Mouse (Mus musculus): ENCODE results near the gene Bex2. TPM values are rescaled to one million over a fixed set of nuclear protein-coding genes. Genes with fewer than 3 reads are reported as not detected.
"Not testable (repeated sequence)": the region's sequence is repeated elsewhere in the genome, so short reads cannot be mapped to it uniquely, and the experiment has no call there.

The Bex2 gene
- polyA plus RNA-seq, 1 experiment = 5.6 TPM

DNA sequence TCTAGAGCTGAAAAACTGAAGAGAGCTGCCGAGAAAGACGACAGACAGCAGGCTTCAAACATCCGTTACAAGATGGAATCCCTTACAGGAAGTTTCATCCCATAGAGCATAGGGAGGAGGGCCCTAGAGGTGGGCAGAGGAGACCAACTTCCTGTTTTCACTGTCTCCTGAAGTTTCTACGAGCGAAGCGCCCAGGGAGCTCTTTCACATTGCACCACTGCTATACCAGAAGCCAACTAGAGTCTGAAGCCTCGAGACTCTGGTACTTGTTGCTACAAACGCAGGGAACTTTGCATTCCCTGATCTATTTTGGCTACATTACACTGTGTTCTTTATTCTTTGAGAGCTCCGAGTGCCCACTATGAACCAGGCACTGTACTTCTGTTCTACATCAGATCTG, 17.1 kb upstream of the Bex2 start, which contains the start of gene Nxf3:
Gene Nxf3, minus strand, starts transcription at position 101 of the 400 bp plus-strand sequence.
- Histone ChIP-seq H3K4me1 (ENCODE audit: control insufficient read depth, insufficient read depth, low read length) (no peaks in the 10 kb centered on the region), H3K27ac (ENCODE audit: control insufficient read depth, insufficient read depth, low read depth, low read length, poor library complexity) (no peak within 1 kb of the TSS), H3K4me3 (replicated peaks; ENCODE audit: control insufficient read depth, low read depth, low read length) (no peak within 1 kb of the TSS)
- 59% methylated on average over 9 of the region's 9 CpGs for WGBS
- TF ChIP-seq CTCF (IDR thresholded peaks at IDR 0.05; ENCODE audit: control insufficient read depth, insufficient read depth, low read length) = no peak
- TF ChIP-seq POLR2A (IDR thresholded peaks at IDR 0.05; ENCODE audit: borderline replicate concordance, control insufficient read depth, low read depth, low read length) = no peak

DNA sequence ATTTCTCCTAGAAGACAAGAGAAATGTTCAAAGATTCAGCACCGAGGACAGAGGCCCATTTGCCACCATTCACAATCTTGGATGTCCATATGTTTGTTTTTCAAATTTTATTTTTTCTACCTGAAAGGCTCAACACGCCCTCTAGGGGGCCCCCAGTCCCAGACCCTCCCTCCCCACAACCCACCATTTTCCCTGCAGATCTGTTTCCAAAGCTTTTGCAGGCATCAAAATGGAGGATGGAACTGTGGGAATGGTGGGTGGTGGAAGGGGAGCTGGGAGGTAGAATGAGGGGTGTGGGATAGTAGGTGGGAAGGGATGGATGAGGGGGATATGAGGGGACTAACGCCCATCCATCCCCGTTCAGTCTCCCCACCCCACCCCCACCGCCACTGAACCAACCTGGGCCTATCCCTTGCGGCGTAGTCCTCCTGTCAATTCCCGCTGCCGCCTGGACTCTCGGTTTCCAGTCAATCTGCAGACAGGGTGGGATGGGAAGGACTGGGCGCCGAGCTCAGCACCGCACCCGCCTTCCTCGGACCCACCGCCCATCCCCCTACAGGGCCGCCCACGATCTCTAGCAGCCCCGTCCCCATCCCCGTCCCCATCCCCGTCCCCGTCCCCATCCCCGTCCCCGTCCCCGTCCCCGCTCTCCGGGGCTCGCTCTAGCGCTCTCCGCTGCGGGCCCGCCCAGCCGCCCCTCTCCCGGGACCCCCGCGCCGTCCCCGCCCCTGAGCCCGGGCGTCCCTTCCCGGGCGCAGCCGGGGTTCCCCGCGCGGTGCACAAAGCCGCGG, 640 bp downstream of the Bex2 start:
- H3K4me3 ChIP-seq (replicated peaks; ENCODE audit: control insufficient read depth, low read depth, low read length); H3K27ac ChIP-seq (ENCODE audit: control insufficient read depth, insufficient read depth, low read depth, low read length, poor library complexity); H3K4me1 ChIP-seq (ENCODE audit: control insufficient read depth, insufficient read depth, low read length): not testable (repeated sequence)
- 30% methylated on average over 22 of the region's 48 CpGs for WGBS

DNA sequence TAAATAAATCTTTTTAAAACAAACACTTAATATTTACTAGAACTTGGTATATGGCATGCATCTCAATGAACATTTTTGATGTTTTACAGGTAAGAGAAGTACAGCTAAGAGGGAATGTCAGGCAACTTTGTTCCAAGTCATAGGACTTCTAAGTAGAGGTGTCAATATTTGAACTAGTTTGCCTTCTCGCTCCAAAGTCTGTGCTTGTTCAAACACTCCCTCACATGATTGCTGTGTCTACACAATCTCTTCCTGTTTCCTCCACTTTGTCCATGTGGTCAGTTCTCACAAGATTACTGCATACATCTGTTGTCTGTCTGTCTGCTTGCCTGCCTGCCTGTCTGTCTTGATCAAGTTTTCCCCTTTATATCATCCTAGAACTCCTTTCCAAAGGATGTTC, 7.3 kb downstream of the Bex2 start:
- no peak overlapping the region for H3K27ac ChIP-seq (ENCODE audit: control insufficient read depth, insufficient read depth, low read depth, low read length, poor library complexity)
- no peak overlapping the region for H3K4me3 ChIP-seq (replicated peaks; ENCODE audit: control insufficient read depth, low read depth, low read length)
- H3K4me1 ChIP-seq (ENCODE audit: control insufficient read depth, insufficient read depth, low read length) = no peaks in the 10 kb centered on the region
- 61% methylated on average over 1 of the region's 1 CpGs for WGBS
- TF ChIP-seq POLR2A (IDR thresholded peaks at IDR 0.05; ENCODE audit: borderline replicate concordance, control insufficient read depth, low read depth, low read length) (no peak), CTCF (IDR thresholded peaks at IDR 0.05; ENCODE audit: control insufficient read depth, insufficient read depth, low read length) (no peak)

DNA sequence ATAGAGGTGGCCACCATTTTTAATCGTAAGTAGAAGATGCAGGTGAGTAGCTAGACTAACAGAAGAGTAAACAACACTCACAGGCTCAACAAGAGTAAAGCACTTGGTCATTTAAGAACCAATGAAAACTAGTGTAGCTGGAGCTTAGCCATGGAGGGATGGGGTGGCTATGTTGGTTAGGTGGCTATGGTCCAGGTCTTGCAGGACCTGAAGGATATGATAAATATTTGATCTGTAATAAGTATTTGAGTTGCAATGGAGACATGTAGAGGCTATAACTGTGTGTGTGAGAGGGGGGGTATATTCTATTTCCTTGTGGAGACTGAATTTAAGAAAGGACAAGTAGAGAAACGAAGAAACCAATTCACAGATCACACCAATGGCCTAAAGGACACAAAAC, 16.8 kb downstream of the Bex2 start:
- TF ChIP-seq CTCF (IDR thresholded peaks at IDR 0.05; ENCODE audit: control insufficient read depth, insufficient read depth, low read length) (no peak), POLR2A (IDR thresholded peaks at IDR 0.05; ENCODE audit: borderline replicate concordance, control insufficient read depth, low read depth, low read length) (no peak)
- no peak overlapping the region for H3K27ac ChIP-seq (ENCODE audit: control insufficient read depth, insufficient read depth, low read depth, low read length, poor library complexity)
- H3K4me1 ChIP-seq (ENCODE audit: control insufficient read depth, insufficient read depth, low read length) = no peaks in the 10 kb centered on the region
- no peak overlapping the region for H3K4me3 ChIP-seq (replicated peaks; ENCODE audit: control insufficient read depth, low read depth, low read length)
- WGBS = 61% methylated on average over 2 of the region's 2 CpGs

DNA sequence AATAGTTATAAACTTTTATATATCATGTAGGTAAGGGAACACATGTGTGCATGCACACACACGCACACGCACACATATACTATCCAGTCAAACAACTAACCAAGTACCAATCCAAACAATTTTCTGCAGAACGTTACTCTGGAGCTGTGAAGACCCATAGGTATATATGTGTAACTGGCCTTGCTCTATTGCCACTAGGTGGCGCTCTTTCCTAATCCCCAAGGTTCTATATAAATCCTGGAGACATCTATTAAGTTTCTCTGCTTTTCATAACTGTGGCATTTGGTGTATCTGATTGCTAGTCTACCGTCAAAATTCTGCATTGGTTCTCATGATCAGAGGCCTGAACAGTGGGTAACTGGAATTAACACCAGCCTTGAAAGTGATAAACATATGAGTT, 20.5 kb downstream of the Bex2 start:
- Histone ChIP-seq H3K27ac (ENCODE audit: control insufficient read depth, insufficient read depth, low read depth, low read length, poor library complexity) (no peak overlapping the region), H3K4me1 (ENCODE audit: control insufficient read depth, insufficient read depth, low read length) (no peaks in the 10 kb centered on the region), H3K4me3 (replicated peaks; ENCODE audit: control insufficient read depth, low read depth, low read length) (no peak overlapping the region)
- 6% methylated on average over 5 of the region's 5 CpGs for WGBS
- no peak for TF ChIP-seq CTCF (IDR thresholded peaks at IDR 0.05; ENCODE audit: control insufficient read depth, insufficient read depth, low read length)
- no peak for TF ChIP-seq POLR2A (IDR thresholded peaks at IDR 0.05; ENCODE audit: borderline replicate concordance, control insufficient read depth, low read depth, low read length)

DNA sequence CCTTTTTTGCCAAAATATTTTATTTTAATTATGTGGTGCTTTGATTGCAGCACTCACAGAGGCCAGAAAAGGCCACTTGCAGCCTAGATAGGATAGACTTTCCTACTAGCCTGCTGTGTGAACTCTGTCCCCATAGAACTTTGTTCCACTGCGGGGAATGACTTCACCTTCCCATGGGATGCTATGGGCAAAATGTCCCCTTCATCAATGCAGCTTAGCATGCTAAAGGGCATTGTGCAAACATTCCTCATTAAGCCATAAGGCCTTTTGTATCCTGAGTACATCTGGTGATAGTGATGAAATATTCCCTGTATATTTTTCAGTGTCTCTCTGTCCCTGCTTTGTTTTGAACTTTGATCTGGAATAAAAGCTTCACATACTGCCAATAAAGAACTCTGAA, 24.3 kb downstream of the Bex2 start:
- Histone ChIP-seq H3K27ac (ENCODE audit: control insufficient read depth, insufficient read depth, low read depth, low read length, poor library complexity) (no peak overlapping the region), H3K4me3 (replicated peaks; ENCODE audit: control insufficient read depth, low read depth, low read length) (no peak overlapping the region), H3K4me1 (ENCODE audit: control insufficient read depth, insufficient read depth, low read length) (no peaks in the 10 kb centered on the region)
- 83% methylated on average over 1 of the region's 1 CpGs for WGBS
- TF ChIP-seq POLR2A (IDR thresholded peaks at IDR 0.05; ENCODE audit: borderline replicate concordance, control insufficient read depth, low read depth, low read length) = no peak
- no peak for TF ChIP-seq CTCF (IDR thresholded peaks at IDR 0.05; ENCODE audit: control insufficient read depth, insufficient read depth, low read length)

DNA sequence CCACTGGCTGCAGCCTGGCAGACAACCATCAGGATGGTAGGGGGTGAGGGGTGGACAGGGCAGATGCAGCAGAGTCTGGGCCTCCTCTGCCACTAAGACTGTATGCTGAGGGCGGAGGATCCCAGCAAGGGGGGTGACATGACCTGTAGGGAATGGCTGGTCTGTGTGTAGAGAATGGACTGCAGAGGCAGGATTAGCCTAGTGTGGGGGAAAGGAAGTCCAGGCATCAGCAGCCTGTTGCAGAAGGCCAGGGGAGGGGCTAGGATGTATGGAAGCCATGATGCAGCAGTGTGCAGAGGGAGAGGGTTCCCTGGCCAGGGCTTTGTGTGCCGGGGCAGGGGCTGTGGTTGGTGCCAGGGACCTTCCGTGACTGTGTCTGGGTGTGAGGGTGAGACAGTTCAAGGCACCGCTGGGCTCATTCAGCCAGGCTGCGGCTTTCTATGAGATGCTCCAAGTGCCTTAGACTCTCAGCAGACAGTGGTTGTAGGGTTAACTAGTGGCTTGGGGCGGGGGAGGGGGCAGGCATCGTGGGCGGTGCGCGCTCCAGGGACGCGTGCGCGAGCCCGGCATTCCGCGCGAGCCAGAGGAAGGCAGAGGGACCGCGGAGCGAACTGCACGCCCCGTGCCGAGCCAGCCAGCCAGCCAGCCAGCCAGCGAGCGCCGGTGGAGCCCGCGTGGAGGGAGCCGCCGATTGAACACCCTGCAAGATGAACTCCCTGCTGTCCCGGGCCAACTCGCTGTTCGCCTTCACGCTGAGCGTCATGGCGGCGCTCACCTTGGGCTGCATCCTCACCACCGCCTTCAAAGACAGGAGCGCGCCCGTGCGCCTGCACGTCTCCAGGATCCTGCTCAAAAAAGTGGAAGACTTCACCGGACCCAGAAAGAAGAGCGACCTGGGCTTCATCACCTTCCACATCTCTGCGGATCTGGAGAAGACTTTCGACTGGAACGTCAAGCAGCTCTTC, 35.0 kb downstream of the Bex2 start, which contains the start of gene Arxes1:
Gene Arxes1, plus strand, starts transcription at position 569 of the 965 bp plus-strand sequence.
- 16% methylated on average over 10 of the region's 49 CpGs for WGBS

DNA sequence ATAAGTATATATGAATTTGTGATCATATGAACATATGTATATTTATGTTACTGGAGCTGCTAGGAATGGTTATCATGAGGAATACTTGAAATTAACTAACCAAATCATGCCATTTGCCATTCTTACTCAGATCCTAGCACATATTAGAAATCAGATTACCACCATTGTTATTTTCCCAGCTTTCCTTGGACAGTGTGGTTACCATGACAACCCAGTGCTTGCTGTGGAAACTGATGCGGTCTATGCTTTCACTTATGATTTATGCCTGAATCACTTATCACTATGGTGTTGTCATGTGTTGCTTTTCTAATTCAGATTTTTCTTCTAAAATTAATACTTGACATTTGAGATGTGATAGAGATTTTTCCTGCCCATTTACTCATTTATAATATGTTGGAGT, 37.7 kb downstream of the Bex2 start:
- 48% methylated on average over 1 of the region's 1 CpGs for WGBS
- no peak for TF ChIP-seq POLR2A (IDR thresholded peaks at IDR 0.05; ENCODE audit: borderline replicate concordance, control insufficient read depth, low read depth, low read length)
- TF ChIP-seq CTCF (IDR thresholded peaks at IDR 0.05; ENCODE audit: control insufficient read depth, insufficient read depth, low read length) = no peak

More for the DNA sequence above, 35.0 kb downstream of the Bex2 start, which contains the start of gene Arxes1:
- H3K27ac ChIP-seq (ENCODE audit: control insufficient read depth, insufficient read depth, low read depth, low read length, poor library complexity); H3K4me1 ChIP-seq (ENCODE audit: control insufficient read depth, insufficient read depth, low read length); H3K4me3 ChIP-seq (replicated peaks; ENCODE audit: control insufficient read depth, low read depth, low read length): not testable (repeated sequence)

More for the DNA sequence above, 37.7 kb downstream of the Bex2 start:
- Histone ChIP-seq H3K27ac (ENCODE audit: control insufficient read depth, insufficient read depth, low read depth, low read length, poor library complexity) (no peak overlapping the region), H3K4me3 (replicated peaks; ENCODE audit: control insufficient read depth, low read depth, low read length) (no peak overlapping the region), H3K4me1 (ENCODE audit: control insufficient read depth, insufficient read depth, low read length) (no peaks in the 10 kb centered on the region)

Other genes with a start within 250 kb of the Bex2 start
- 2.6 TPM in 1 of 2 replicates, not detected in the other for gene Gprasp2, start 229.2 kb downstream of the Bex2 start, polyA plus RNA-seq (2011; ENCODE audit: insufficient read depth, insufficient read length, low replicate concordance, missing spikeins)
- gene Arxes2, start 74.4 kb downstream of the Bex2 start, polyA plus RNA-seq (2011; ENCODE audit: insufficient read depth, insufficient read length, low replicate concordance, missing spikeins) = 0.84 and 1.00 TPM in 2 replicates
- gene Arxes1, start 34.9 kb downstream of the Bex2 start, polyA plus RNA-seq (2011; ENCODE audit: insufficient read depth, insufficient read length, low replicate concordance, missing spikeins) = 1.9 TPM in 1 of 2 replicates, not detected in the other
- gene Nxf3, start 17.0 kb upstream of the Bex2 start, polyA plus RNA-seq (2011; ENCODE audit: insufficient read depth, insufficient read length, low replicate concordance, missing spikeins) = 0.65 TPM in 1 of 2 replicates, not detected in the other
- gene Bex4, start 70.8 kb upstream of the Bex2 start, polyA plus RNA-seq (2011; ENCODE audit: insufficient read depth, insufficient read length, low replicate concordance, missing spikeins) = 15.6 and 15.8 TPM in 2 replicates
- 36.6 and 47.6 TPM in 2 replicates for gene Tceal8, start 104.1 kb upstream of the Bex2 start, polyA plus RNA-seq (2011; ENCODE audit: insufficient read depth, insufficient read length, low replicate concordance, missing spikeins)
- gene Tceal5, start 135.6 kb upstream of the Bex2 start, polyA plus RNA-seq (2011; ENCODE audit: insufficient read depth, insufficient read length, low replicate concordance, missing spikeins) = not detected in 2 replicates
- gene Tceal7, start 146.5 kb upstream of the Bex2 start, polyA plus RNA-seq (2011; ENCODE audit: insufficient read depth, insufficient read length, low replicate concordance, missing spikeins) = not detected in 2 replicates
- 47.6 TPM in 1 of 2 replicates, not detected in the other for gene Bex1, start 147.3 kb upstream of the Bex2 start, polyA plus RNA-seq (2011; ENCODE audit: insufficient read depth, insufficient read length, low replicate concordance, missing spikeins)
- gene Tceal9, start 176.8 kb upstream of the Bex2 start, polyA plus RNA-seq (2011; ENCODE audit: insufficient read depth, insufficient read length, low replicate concordance, missing spikeins) = 40.1 and 55.8 TPM in 2 replicates
- gene Bex3, start 202.0 kb upstream of the Bex2 start, polyA plus RNA-seq (2011; ENCODE audit: insufficient read depth, insufficient read length, low replicate concordance, missing spikeins) = 53.3 and 68.7 TPM in 2 replicates

All from bone marrow, adult 2 months (tissue).